Mouse (Mus musculus) liver, embryonic 15.5 days (tissue): Measurements from ENCODE around the gene Ccdc163. TPM values are rescaled to one million over a fixed set of nuclear protein-coding genes. Genes with fewer than 3 reads are reported as not detected.
"Not testable (repeated sequence)": the region's sequence is repeated elsewhere in the genome, so short reads cannot be mapped to it uniquely, and the experiment has no call there.

ENCODE experiments used
- ATAC-seq: fragments of 200-750 bp; cut with Nextera tagmentation; 2 replicates; pipeline ENCODE4 v1.8.0; 2017; ENCODE audit warnings: moderate number of reproducible peaks, mild to moderate bottlenecking, moderate library complexity; ENCODE audit not compliant: insufficient read depth
- H3K27ac ChIP-seq: fragments of 300-500 bp; sonication (generic); replicated peaks from 2 replicates; pipeline ENCODE4 v1.5.1; 2015; ENCODE audit warnings: mild to moderate bottlenecking, inconsistent platforms
- H3K27me3 ChIP-seq: fragments of 300-500 bp; sonication (generic); 2 replicates; pipeline ENCODE4 v1.6.1; 2015; ENCODE audit warnings: mild to moderate bottlenecking, inconsistent platforms
- H3K36me3 ChIP-seq: fragments of 300-500 bp; sonication (generic); replicated peaks from 2 replicates; pipeline ENCODE4 v1.6.1; 2015; ENCODE audit warnings: moderate library complexity, mild to moderate bottlenecking, inconsistent platforms
- H3K4me1 ChIP-seq: fragments of 300-500 bp; sonication (generic); replicated peaks from 2 replicates; pipeline ENCODE4 v1.6.1; 2015; ENCODE audit warnings: inconsistent platforms
- H3K4me2 ChIP-seq: fragments of 300-500 bp; sonication (generic); 2 replicates; pipeline ENCODE4 v1.6.1; 2015; ENCODE audit warnings: moderate library complexity, mild to moderate bottlenecking, inconsistent platforms
- H3K4me3 ChIP-seq: fragments of 300-500 bp; sonication (generic); replicated peaks from 2 replicates; pipeline ENCODE4 v1.5.1; 2015; ENCODE audit warnings: mild to moderate bottlenecking, inconsistent platforms
- H3K9ac ChIP-seq: fragments of 300-500 bp; sonication (generic); 2 replicates; pipeline ENCODE4 v1.6.1; 2015; ENCODE audit warnings: moderate library complexity, mild to moderate bottlenecking, inconsistent platforms
- H3K9me3 ChIP-seq: fragments of 300-500 bp; sonication (generic); replicated peaks from 2 replicates; pipeline ENCODE4 v1.6.1; 2016; ENCODE audit warnings: inconsistent platforms
- WGBS: fragments of 180-500 bp; shearing (Covaris S2); methylation state at CpG from one replicate; pipeline ENCODE4 v1.1.7; 2015; ENCODE audit warnings: mixed read lengths; ENCODE audit not compliant: insufficient replicate concordance; 5-methylcytosine and 5-hydroxymethylcytosine counted together
- polyA plus RNA-seq: library from polyadenylated mRNA; unstranded; fragments of >200 nt; fragmentation: Nextera tagmentation; extraction: Ambion mirVana; gene quantifications from 2 replicates; pipeline ENCODE4 v1.2.1, GENCODE M21; 2015

The Ccdc163 gene
- polyA plus RNA-seq, 1 experiment from 2014 or later, result 10.4 TPM

DNA sequence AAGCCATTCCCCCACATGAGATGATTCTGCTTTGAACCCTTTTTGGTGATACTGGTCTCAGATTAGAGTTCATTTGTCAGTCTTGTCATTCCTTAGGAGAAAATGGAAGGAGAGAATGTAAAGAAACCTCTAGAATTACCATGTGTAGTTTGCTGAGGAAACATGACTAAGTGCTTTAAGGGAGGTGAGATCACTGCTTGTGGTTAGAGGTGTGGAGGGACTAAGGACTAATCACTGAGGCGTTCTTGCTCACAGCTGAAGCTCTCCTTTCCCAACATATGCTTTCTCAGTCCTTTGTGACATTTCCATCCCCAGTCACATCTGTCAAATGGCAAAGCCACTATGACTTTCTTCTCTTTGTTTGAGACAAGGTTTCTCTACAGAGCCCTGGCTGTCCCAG, 30.5 kb upstream of the Ccdc163 start:
- WGBS, result 13% methylated on average over 1 of the region's 1 CpGs

DNA sequence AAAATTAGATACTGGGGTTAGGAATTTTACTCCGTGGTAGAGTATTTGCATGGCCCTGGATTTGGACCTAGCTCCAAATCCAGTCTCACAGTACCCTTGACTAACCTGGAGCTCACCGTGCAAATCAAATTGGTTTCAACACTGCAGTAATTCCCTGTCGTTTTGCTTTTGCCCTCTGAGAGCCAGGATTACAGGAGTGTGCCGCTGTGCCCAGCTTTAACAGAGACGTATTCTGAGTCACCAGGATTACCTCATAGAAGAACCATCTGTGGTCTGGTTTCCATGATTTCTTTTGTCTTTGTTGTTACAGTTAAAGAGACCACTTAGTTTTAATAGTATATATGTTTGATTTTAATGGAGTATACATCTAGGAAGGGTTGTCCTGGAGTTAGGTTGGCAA, 29.2 kb upstream of the Ccdc163 start:
- no peak overlapping the region for H3K9ac ChIP-seq
- H3K4me3 ChIP-seq, result no peak overlapping the region
- H3K36me3 ChIP-seq, result no peaks in the 10 kb centered on the region
- no peak overlapping the region for H3K27ac ChIP-seq
- ATAC-seq, result no peak
- H3K4me1 ChIP-seq, result peaks cover 14% of the 10 kb centered on the region
- 61% methylated on average over 5 of the region's 5 CpGs for WGBS
- no peaks in the 10 kb centered on the region for H3K9me3 ChIP-seq
- H3K27me3 ChIP-seq, result peaks cover 5% of the 10 kb centered on the region; the same call in 1 of the 2 replicates
- no peak overlapping the region for H3K4me2 ChIP-seq

More for the DNA sequence above, 30.5 kb upstream of the Ccdc163 start:
- ATAC-seq, result no peak
- H3K27ac ChIP-seq, result no peak overlapping the region
- no peak overlapping the region for H3K4me2 ChIP-seq
- no peak overlapping the region for H3K4me3 ChIP-seq
- peaks cover 5% of the 10 kb centered on the region; the same call in 1 of the 2 replicates for H3K27me3 ChIP-seq
- no peak overlapping the region for H3K9ac ChIP-seq
- no peaks in the 10 kb centered on the region for H3K36me3 ChIP-seq
- H3K4me1 ChIP-seq, result peaks cover 11% of the 10 kb centered on the region
- no peaks in the 10 kb centered on the region for H3K9me3 ChIP-seq

DNA sequence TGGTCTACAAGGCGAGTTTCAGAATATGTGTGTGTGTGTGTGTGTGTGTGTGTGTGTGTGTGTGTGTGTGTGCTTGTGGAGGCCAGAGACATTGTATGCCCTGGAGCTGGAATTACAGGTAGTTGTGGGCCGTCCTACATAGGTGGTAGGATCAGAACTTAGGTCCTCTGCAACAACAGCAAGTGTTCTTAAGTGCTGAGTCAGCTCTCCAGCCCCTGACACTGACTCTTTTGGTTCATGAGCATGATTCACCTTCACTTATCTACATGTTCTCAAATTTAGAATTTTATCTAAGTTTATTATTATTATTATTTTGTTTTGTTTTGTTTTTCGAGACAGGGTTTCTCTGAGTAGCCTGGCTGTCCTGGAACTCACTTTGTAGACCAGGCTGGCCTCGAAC, 27.8 kb upstream of the Ccdc163 start:
- H3K27ac ChIP-seq, ATAC-seq, H3K36me3 ChIP-seq, H3K4me2 ChIP-seq, H3K9me3 ChIP-seq, H3K4me3 ChIP-seq, H3K9ac ChIP-seq: not testable (repeated sequence)
- peaks cover 28% of the 10 kb centered on the region for H3K4me1 ChIP-seq
- peaks cover 12% of the 10 kb centered on the region; the same call in 1 of the 2 replicates for H3K27me3 ChIP-seq
- WGBS, result 72% methylated on average over 4 of the region's 4 CpGs

DNA sequence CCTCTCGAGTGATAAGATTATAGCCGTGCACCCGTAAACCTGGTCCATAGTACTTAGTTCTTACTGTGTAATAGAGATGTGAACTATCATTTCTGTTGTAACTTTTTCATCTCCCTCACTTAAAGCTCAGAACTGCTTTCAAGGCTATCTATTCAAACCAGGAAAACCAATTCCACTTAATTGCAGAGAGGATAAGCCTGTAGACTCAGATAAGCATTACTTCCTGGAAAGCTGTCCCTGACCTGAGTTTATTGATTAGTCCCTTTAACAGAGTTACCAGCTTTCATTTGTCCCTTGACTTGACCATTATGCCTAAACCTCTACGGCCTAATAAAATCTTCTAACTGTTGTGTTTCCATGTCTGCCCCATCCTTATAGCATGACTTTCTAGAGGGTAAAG, 24.4 kb upstream of the Ccdc163 start:
- Histone ChIP-seq H3K9me3 (no peaks in the 10 kb centered on the region), H3K4me2 (peak overlapping the region; percentile 23; the same call in 1 of the 2 replicates), H3K9ac (no peak overlapping the region), H3K27ac (0 out of 2 replicates have a peak overlapping the region, but pooled peaks have one; percentile 14), H3K4me3 (no peak overlapping the region), H3K4me1 (peaks cover 46% of the 10 kb centered on the region), H3K27me3 (peaks cover 7% of the 10 kb centered on the region; the same call in 1 of the 2 replicates), H3K36me3 (peaks cover 14% of the 10 kb centered on the region)
- no peak for ATAC-seq
- 24% methylated on average over 4 of the region's 4 CpGs for WGBS

DNA sequence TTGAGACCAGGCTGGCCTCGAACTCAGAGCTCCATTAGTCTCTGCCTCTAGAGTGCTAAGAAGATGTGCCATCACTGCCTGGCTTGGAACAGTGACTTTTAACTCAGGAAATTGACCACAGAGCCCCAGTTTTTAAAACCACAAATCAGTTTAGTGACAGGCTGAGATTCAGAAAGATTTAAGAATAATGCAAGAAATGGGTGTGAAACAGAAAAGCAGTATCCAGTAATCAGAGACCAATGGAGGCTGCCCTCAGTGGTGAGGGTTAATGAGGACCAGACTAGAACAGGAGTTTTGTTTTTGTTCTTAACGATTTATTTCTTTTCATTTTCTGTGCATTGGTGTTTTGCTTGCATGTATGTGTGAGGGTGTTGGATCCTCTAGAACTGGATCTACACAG, 23.6 kb upstream of the Ccdc163 start:
- Histone ChIP-seq H3K9me3 (no peaks in the 10 kb centered on the region), H3K27me3 (peaks cover 7% of the 10 kb centered on the region; the same call in 1 of the 2 replicates), H3K4me3 (peak overlapping the region; percentile 76), H3K27ac (peak overlapping the region; percentile 90), H3K4me1 (peaks cover 48% of the 10 kb centered on the region), H3K36me3 (peaks cover 19% of the 10 kb centered on the region), H3K4me2 (peak overlapping the region; percentile 87), H3K9ac (no peak overlapping the region; the same call in 1 of the 2 replicates)
- no peak for ATAC-seq
- 51% methylated on average over 2 of the region's 2 CpGs for WGBS

DNA sequence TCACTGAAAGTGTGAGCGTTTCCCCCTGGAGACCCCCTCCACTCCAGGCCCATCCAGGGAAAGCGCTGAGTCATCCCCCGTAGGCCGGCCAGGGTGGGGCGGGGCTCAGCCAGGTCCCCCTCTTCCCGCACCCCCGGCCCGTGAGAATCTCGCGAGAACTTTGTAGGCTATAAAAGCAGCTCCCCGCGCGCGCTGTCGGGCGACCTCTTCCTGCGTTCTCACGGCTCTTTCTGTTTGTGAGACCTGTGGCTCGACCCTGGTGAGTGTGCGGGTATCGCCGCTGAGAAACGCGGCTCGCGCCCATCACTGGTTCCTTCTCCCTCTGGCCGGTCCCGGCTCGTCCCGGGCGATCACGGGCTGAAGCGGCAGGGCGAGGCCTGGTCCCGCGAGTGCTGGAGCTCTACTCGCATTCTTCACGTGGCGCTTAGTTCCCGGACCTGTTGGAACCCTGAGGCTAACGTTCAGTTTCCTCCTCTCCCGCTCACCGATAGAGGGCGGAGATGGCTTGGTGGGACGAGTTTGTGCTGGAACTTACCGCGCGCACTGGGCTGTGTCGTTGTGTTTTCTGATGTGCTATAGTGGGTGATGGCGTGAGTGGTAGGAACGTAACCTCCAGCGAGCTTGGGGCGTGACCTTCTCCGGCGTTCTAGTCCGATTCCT, 22.8 kb upstream of the Ccdc163 start, which contains the start of gene Prdx1:
Gene Prdx1, plus strand, starts transcription at position 143 of the 660 bp plus-strand sequence.
- H3K27me3 ChIP-seq, result peaks cover 7% of the 10 kb centered on the region; the same call in 1 of the 2 replicates
- peaks cover 25% of the 10 kb centered on the region for H3K36me3 ChIP-seq
- peak within 1 kb of the TSS; percentile 90 for H3K27ac ChIP-seq
- H3K4me2 ChIP-seq, result peak within 1 kb of the TSS; percentile 87
- H3K9ac ChIP-seq, result peak within 1 kb of the TSS; percentile 79
- no peaks in the 10 kb centered on the region for H3K9me3 ChIP-seq
- H3K4me3 ChIP-seq, result peak within 1 kb of the TSS; percentile 76
- H3K4me1 ChIP-seq, result peaks cover 48% of the 10 kb centered on the region
- under 1% methylated on average over 56 of the region's 56 CpGs for WGBS
- ATAC-seq, result peak; percentile 88

DNA sequence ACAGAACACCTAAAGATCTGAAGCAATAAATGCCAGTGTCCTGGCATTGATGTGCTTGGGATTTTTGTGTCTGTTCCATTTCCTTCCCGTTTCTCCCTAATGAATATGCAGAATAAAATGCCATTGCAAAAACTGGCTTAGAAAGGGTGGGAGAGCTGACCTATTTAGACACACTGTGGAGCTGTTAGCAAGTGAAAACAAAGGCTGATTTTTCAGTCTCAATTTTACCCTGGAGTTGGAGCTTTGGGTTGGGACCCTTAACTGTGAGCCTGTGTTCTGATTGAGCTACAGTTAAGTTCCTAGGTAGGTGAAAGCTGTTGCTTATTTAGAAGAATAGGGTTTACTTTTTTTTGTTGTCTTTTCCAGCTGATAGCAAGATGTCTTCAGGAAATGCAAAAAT, 21.3 kb upstream of the Ccdc163 start:
- ATAC-seq, result no peak
- peaks cover 52% of the 10 kb centered on the region for H3K4me1 ChIP-seq

DNA sequence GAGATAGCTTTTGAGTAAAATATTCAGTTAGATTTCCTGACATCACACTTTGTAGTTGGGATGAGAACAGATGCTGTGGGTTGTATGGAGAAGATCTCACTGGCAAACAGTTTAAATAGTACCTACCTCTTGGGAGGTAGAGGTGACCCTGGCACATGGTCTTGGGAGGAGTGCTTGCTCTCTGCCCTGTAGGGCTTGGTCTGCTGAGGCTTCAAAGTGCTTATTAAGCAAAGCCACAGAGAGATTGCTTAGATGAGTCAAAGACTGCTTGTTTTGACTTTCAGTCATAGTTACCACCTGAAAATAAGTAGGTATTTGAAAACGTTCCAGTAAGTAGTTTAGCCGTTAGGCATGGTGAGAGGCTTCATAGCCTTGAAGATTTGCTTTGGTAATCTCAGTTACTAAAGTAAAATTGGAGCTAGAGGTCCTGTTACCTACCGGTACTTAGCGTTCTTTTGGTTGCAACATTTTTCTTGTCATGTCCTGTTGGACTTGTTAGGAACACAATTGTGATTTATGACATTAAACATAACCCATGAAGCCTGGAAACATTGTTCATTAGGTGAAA, 18.9 kb upstream of the Ccdc163 start:
- no peak for ATAC-seq
- Histone ChIP-seq H3K9ac (no peak overlapping the region), H3K4me3 (no peak overlapping the region), H3K27ac (no peak overlapping the region), H3K36me3 (peaks cover 61% of the 10 kb centered on the region), H3K4me1 (peaks cover 35% of the 10 kb centered on the region), H3K4me2 (no peak overlapping the region), H3K9me3 (no peaks in the 10 kb centered on the region), H3K27me3 (peaks cover 7% of the 10 kb centered on the region; the same call in 1 of the 2 replicates)
- 87% methylated on average over 4 of the region's 4 CpGs for WGBS

More for the DNA sequence above, 21.3 kb upstream of the Ccdc163 start:
- Histone ChIP-seq H3K36me3 (peaks cover 38% of the 10 kb centered on the region), H3K9me3 (no peaks in the 10 kb centered on the region), H3K27ac (no peak overlapping the region), H3K4me2 (peak overlapping the region; percentile 87), H3K27me3 (peaks cover 7% of the 10 kb centered on the region; the same call in 1 of the 2 replicates), H3K9ac (no peak overlapping the region; the same call in 1 of the 2 replicates), H3K4me3 (peak overlapping the region; percentile 76)
- 24% methylated on average over 1 of the region's 1 CpGs for WGBS

DNA sequence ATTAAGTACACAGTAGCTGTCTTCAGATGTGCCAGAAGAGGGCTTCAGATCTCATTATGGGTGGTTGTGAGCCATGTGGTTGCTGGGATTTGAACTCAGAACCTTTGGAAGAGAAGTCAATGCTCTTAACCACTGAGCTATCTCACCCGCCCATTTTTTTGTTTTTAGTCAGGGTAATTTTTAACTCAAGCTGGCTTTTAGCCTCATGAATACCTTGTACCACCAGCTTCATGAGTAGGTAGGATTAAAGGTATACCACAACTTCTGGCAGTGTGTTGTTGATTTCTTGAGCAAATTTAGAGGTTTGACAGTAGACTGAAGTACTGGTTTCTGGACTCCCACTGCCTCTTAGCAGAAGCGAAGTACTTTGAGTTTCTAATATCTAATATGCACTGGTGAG, 16.2 kb upstream of the Ccdc163 start:
- no peak overlapping the region for H3K4me3 ChIP-seq
- H3K9ac ChIP-seq, result no peak overlapping the region
- no peaks in the 10 kb centered on the region for H3K9me3 ChIP-seq
- no peak for ATAC-seq
- no peak overlapping the region for H3K27ac ChIP-seq
- no peaks in the 10 kb centered on the region for H3K27me3 ChIP-seq
- H3K36me3 ChIP-seq, result peaks cover 86% of the 10 kb centered on the region
- WGBS, result 69% methylated on average over 2 of the region's 2 CpGs
- no peak overlapping the region for H3K4me2 ChIP-seq
- peaks cover 9% of the 10 kb centered on the region for H3K4me1 ChIP-seq

DNA sequence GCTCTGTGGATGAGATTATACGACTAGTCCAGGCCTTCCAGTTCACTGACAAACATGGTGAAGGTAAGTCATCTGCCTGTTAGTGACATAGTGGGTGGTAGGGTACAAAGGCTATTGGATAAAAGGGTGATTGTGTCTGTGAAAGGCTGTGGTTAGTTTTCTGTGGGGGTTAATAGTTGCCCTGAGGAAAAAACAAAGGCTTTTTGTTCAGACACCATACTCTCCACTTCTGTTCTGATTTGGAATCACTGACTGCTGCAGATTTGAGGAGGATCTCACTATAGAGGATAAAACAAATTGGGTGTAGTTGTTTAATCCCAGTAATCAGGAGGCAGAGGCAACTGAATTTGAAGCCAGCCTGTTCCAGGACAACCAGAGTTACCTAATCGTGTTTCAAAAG, 14.5 kb upstream of the Ccdc163 start:
- Histone ChIP-seq H3K27ac (no peak overlapping the region), H3K4me2 (no peak overlapping the region), H3K4me1 (peaks cover 15% of the 10 kb centered on the region), H3K27me3 (no peaks in the 10 kb centered on the region), H3K36me3 (peaks cover 86% of the 10 kb centered on the region), H3K9me3 (no peaks in the 10 kb centered on the region), H3K9ac (no peak overlapping the region), H3K4me3 (no peak overlapping the region)
- ATAC-seq, result no peak
- 71% methylated on average over 2 of the region's 2 CpGs for WGBS

DNA sequence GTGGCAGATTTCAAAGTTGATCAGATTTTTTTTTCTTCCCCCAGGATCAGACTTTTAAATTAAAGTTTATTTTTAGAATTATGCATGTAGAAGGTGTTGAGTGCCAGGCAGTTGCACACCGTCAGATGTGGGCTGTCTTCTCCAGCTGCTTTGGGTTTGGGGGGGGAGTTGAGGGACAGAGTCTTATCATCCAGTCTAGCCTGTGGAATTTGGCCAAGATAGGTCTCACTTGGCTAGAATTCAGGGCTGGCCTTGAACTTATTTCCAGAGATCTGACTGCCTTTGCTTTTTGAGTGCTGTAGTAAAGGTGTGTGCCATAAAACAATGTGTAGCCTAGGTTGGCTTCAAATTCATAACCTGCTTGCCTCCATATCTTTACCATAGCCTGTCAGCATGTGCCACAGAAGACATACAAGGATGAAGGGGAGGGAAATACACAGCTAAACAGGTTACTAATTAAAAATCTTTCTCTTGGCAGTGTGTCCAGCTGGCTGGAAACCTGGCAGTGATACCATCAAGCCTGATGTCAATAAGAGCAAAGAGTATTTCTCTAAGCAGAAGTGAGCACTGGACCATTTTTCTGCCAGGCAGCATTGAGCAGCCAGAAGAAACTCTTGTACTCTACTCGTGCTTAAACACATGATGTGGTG, 9.5 kb upstream of the Ccdc163 start:
- Histone ChIP-seq H3K9ac (no peak overlapping the region), H3K27ac (no peak overlapping the region), H3K36me3 (peaks cover 68% of the 10 kb centered on the region), H3K4me3 (no peak overlapping the region), H3K4me2 (no peak overlapping the region), H3K4me1 (0 out of 2 replicates have a peak, but pooled peaks cover 11% of the 10 kb centered on the region), H3K9me3 (no peaks in the 10 kb centered on the region), H3K27me3 (no peaks in the 10 kb centered on the region)
- whole genome bisulfite sequencing, result 43% methylated on average over 2 of the region's 2 CpGs
- no peak for ATAC-seq
